8 mouse cellular contexts compared by ENCODE assay signal in genomic region chr16:20611357-20612227, GRCm38 (mm10). TPM values are rescaled to one million over a fixed set of nuclear protein-coding genes. Genes with fewer than 3 reads are reported as not detected.
A peak's percentile ranks its signal among the peaks of the same experiment; 100 is the strongest.
DNase-seq lines count a peak whose midpoint lies in the region; ATAC-seq and TF ChIP-seq lines count a peak whose summit lies in the region.

Gene Eef1akmt4, plus strand, starts transcription at chr16:20611593.
Gene Gm49333, plus strand, starts transcription at chr16:20611610.
Gene Alg3, minus strand, starts transcription at chr16:20611735.

- H3K4me1 ChIP-seq in G1E (ENCODE audit: insufficient read depth, low read depth, low read length): peaks cover 36% of the 10 kb centered on the region
- H3K4me1 ChIP-seq in forebrain, embryonic 14.5 days (ENCODE audit: control insufficient read depth, insufficient read depth, low read length): peaks cover 16% of the 10 kb centered on the region
- peaks cover 6% of the 10 kb centered on the region; the same call in 1 of the 2 replicates for H3K4me1 ChIP-seq in lung, embryonic 16.5 days (replicated peaks; ENCODE audit: control insufficient read depth, insufficient read depth, low read length)
- peaks cover 8% of the 10 kb centered on the region for H3K4me1 ChIP-seq in thymus, adult 2 months (replicated peaks; ENCODE audit: control insufficient read depth, insufficient read depth, low read length)

- peak within 1 kb of the TSS; percentile 90 for H3K9ac ChIP-seq in forebrain, embryonic 14.5 days (ENCODE audit: low read length)
- H3K9ac ChIP-seq in lung, embryonic 16.5 days (ENCODE audit: low read length): peak within 1 kb of the TSS; percentile 86

- no peak for TF ChIP-seq POLR2A in thymus, adult 2 months (IDR thresholded peaks at IDR 0.05; ENCODE audit: control insufficient read depth, extremely low read depth, insufficient read depth, low read length, poor library complexity)

- peak within 1 kb of the TSS; percentile 85 for H3K4me3 ChIP-seq in G1E (ENCODE audit: low read depth, low read length)
- H3K4me3 ChIP-seq in forebrain, embryonic 14.5 days (ENCODE audit: low read depth, low read length): peak within 1 kb of the TSS; percentile 68
- peak within 1 kb of the TSS; percentile 85 for H3K4me3 ChIP-seq in layer of hippocampus, adult 2 months
- H3K4me3 ChIP-seq in lung, embryonic 16.5 days (ENCODE audit: low read length): peak within 1 kb of the TSS; percentile 94
- H3K4me3 ChIP-seq in thymus, adult 2 months (ENCODE audit: control insufficient read depth, insufficient read depth, low read length): peak within 1 kb of the TSS; percentile 94

- H3K4me2 ChIP-seq in forebrain, embryonic 14.5 days (ENCODE audit: low read length): peak within 1 kb of the TSS; percentile 99
- peak within 1 kb of the TSS; percentile 99 for H3K4me2 ChIP-seq in lung, embryonic 16.5 days (ENCODE audit: low read depth, low read length)

- no peak for TF ChIP-seq CTCF in G1E (IDR thresholded peaks at IDR 0.05; ENCODE audit: low read depth, low read length)
- peak; percentile 38 for TF ChIP-seq CTCF in layer of hippocampus, adult 2 months (conservative IDR thresholded peaks at IDR 0.05)
- TF ChIP-seq CTCF in thymus, adult 2 months (IDR thresholded peaks at IDR 0.05; ENCODE audit: borderline replicate concordance, control insufficient read depth, extremely low read depth, insufficient read depth, low read length, poor library complexity): 0 out of 2 replicates have a peak, but pooled peaks have one; percentile 25

- ATAC-seq in G1E (ENCODE audit: extremely low read depth, insufficient number of reproducible peaks, low FRiP score, poor library complexity, severe bottlenecking): peak; percentile 94
- ATAC-seq in forebrain, embryonic 14.5 days: peak; percentile 95
- ATAC-seq in lung, embryonic 16.5 days (ENCODE audit: low read depth): peak; percentile 99

- WGBS in forebrain, embryonic 14.5 days: 2% methylated on average over 41 of the region's 41 CpGs
- 2% methylated on average over 41 of the region's 41 CpGs for WGBS in lung, embryonic 16.5 days
- WGBS in thymus, adult 2 months: 1% methylated on average over 41 of the region's 41 CpGs

- H3K27ac ChIP-seq in forebrain, embryonic 14.5 days (ENCODE audit: low read depth, low read length): peak within 1 kb of the TSS; percentile 81
- peak within 1 kb of the TSS; percentile 93 for H3K27ac ChIP-seq in layer of hippocampus, adult 2 months
- H3K27ac ChIP-seq in lung, embryonic 16.5 days (ENCODE audit: low read length): peak within 1 kb of the TSS; percentile 90
- no peak within 1 kb of the TSS for H3K27ac ChIP-seq in thymus, adult 2 months (ENCODE audit: control insufficient read depth, insufficient read depth, low read length)

- peaks cover 58% of the 10 kb centered on the region for H3K36me3 ChIP-seq in G1E (replicated peaks)
- H3K36me3 ChIP-seq in forebrain, embryonic 14.5 days (ENCODE audit: control insufficient read depth, insufficient read depth, low read length): peaks cover 17% of the 10 kb centered on the region
- H3K36me3 ChIP-seq in lung, embryonic 16.5 days (ENCODE audit: control insufficient read depth, insufficient read depth, low read length): peaks cover 5% of the 10 kb centered on the region; the same call in 1 of the 2 replicates
- no peaks in the 10 kb centered on the region for H3K36me3 ChIP-seq in thymus, adult 2 months (ENCODE audit: control insufficient read depth, insufficient read depth, low read length)

- H3K9me3 ChIP-seq in G1E (replicated peaks): no peaks in the 10 kb centered on the region
- H3K9me3 ChIP-seq in forebrain, embryonic 14.5 days (replicated peaks; ENCODE audit: control insufficient read depth, low read length): no peaks in the 10 kb centered on the region
- H3K9me3 ChIP-seq in lung, embryonic 16.5 days (ENCODE audit: control insufficient read depth, low read length): no peaks in the 10 kb centered on the region

- DNase-seq in G1E (ENCODE audit: low spot score): peak; percentile 95
- peak; percentile 83 for DNase-seq in cerebellum, adult 11-12 months
- DNase-seq in forebrain, embryonic 14.5 days (ENCODE audit: low spot score): peak; percentile 96
- DNase-seq in heart, postnatal 25 days (ENCODE audit: low spot score): peak; percentile 83
- DNase-seq in layer of hippocampus, adult 2 months (ENCODE audit: low spot score in 2 of 2): peak; percentile 73 to 75
- peak; percentile 82 for DNase-seq in ovary, adult 18-20 months (ENCODE audit: low spot score)
- peak; percentile 83 for DNase-seq in thymus, adult 2 months

- no peaks in the 10 kb centered on the region for H3K27me3 ChIP-seq in G1E (ENCODE audit: insufficient read depth, low read length)
- H3K27me3 ChIP-seq in forebrain, embryonic 14.5 days (replicated peaks; ENCODE audit: control insufficient read depth, insufficient read depth, low read length): no peaks in the 10 kb centered on the region
- H3K27me3 ChIP-seq in lung, embryonic 16.5 days (ENCODE audit: control insufficient read depth, insufficient read depth, low read depth, low read length): no peaks in the 10 kb centered on the region
- H3K27me3 ChIP-seq in thymus, adult 2 months (ENCODE audit: control insufficient read depth, insufficient read depth, low read length): no peaks in the 10 kb centered on the region

- intact Hi-C loops in heart, postnatal 25 days (cut with DNase I): loop anchor here (2.0 to 10.0 kb wide), 3 partner anchors 39 to 187 kb away; partner anchors contain the start of genes Abcc5, Dvl3 and Psmd2

RNA-seq across cellular contexts. Expression of gene Eef1akmt4, which starts in this region (rescaled TPM):
- total RNA-seq in G1E (2014; fragmentation: Nextera tagmentation): 16.4 and 22.1 TPM in 2 replicates
- 9.8 and 11.5 TPM in 2 replicates for total RNA-seq in G1E (2017)
- 6.0 and 8.7 TPM in 2 replicates for polyA plus RNA-seq in G1E (2012)
- polyA plus RNA-seq in forebrain, embryonic 14.5 days (2014; fragmentation: Nextera tagmentation; extraction: Ambion mirVana): 18.2 and 24.8 TPM in 2 replicates
- 1 to 10 TPM; 5.6 to 6.4 TPM for total RNA-seq in heart, postnatal 25 days (2021)
- total RNA-seq in layer of hippocampus, adult 2 months (2021): 1 to 10 TPM; 2.4 to 3.2 TPM
- 24.4 and 25.6 TPM in 2 replicates for polyA plus RNA-seq in lung, embryonic 16.5 days (2015; fragmentation: Nextera tagmentation; extraction: Ambion mirVana)
- 21.3 and 24.0 TPM in 2 replicates for polyA plus RNA-seq in thymus, adult 2 months (2012; rRNA removed)

RNA-seq across cellular contexts. Expression of gene Gm49333, which starts in this region (rescaled TPM):
- total RNA-seq in G1E (2014; fragmentation: Nextera tagmentation) (not detected in 2 replicates), G1E (2017) (not detected in 2 replicates)
- not detected in 2 replicates for polyA plus RNA-seq in G1E (2012)
- 0.17 TPM in 1 of 2 replicates, not detected in the other for polyA plus RNA-seq in forebrain, embryonic 14.5 days (2014; fragmentation: Nextera tagmentation; extraction: Ambion mirVana)
- total RNA-seq in heart, postnatal 25 days (2021): under 1 TPM in 1 of 2 experiments, not detected in 1; 0.16 TPM
- not detected for total RNA-seq in layer of hippocampus, adult 2 months (2021)
- not detected in 2 replicates for polyA plus RNA-seq in lung, embryonic 16.5 days (2015; fragmentation: Nextera tagmentation; extraction: Ambion mirVana)
- not detected in 2 replicates for polyA plus RNA-seq in thymus, adult 2 months (2012; rRNA removed)

RNA-seq across cellular contexts. Expression of gene Alg3, which starts in this region (rescaled TPM):
- total RNA-seq in G1E (2014; fragmentation: Nextera tagmentation): 36.3 and 45.6 TPM in 2 replicates
- total RNA-seq in G1E (2017): 9.9 and 12.0 TPM in 2 replicates
- 5.5 and 12.8 TPM in 2 replicates for polyA plus RNA-seq in G1E (2012)
- polyA plus RNA-seq in forebrain, embryonic 14.5 days (2014; fragmentation: Nextera tagmentation; extraction: Ambion mirVana): 34.9 and 44.4 TPM in 2 replicates
- 10 to 100 TPM; 11.5 to 12.1 TPM for total RNA-seq in heart, postnatal 25 days (2021)
- total RNA-seq in layer of hippocampus, adult 2 months (2021): 10 to 100 TPM in 1 of 2 experiments, 1 to 10 TPM in 1; 9.7 to 15.4 TPM
- polyA plus RNA-seq in lung, embryonic 16.5 days (2015; fragmentation: Nextera tagmentation; extraction: Ambion mirVana): 29.1 and 31.5 TPM in 2 replicates
- polyA plus RNA-seq in thymus, adult 2 months (2012; rRNA removed): 35.0 and 35.4 TPM in 2 replicates
